Mouse (Mus musculus) MEL (cell line): Measurements from ENCODE around the gene Fars2. TPM values are rescaled to one million over a fixed set of nuclear protein-coding genes. Genes with fewer than 3 reads are reported as not detected.

Experiments used
- DNase-seq: peaks from one replicate; pipeline ENCODE4 v3.0.0; 2011; ENCODE audit warnings: low read depth, low spot score
- H3K27ac ChIP-seq: 2 replicates; pipeline ENCODE4 v1.5.1; 2012; ENCODE audit warnings: low read depth, mild to moderate bottlenecking, control low read depth, low read length, moderate library complexity; ENCODE audit not compliant: control insufficient read depth
- H3K27me3 ChIP-seq, 2 experiments: fragments of 150-350 bp in 1 of 2; sonication (generic) in 1 of 2; 2 replicates each; pipeline ENCODE4 v1.6.1; 2012; ENCODE audit warnings: low read length in 2 of 2, mild to moderate bottlenecking in 2 of 2, improper control_type of control experiment in 1 of 2, moderate library complexity in 1 of 2; ENCODE audit not compliant: insufficient read depth in 2 of 2, control insufficient read depth in 1 of 2
- H3K36me3 ChIP-seq, 2 experiments: 2 replicates each; pipeline ENCODE4 v1.6.1; 2012 to 2014; ENCODE audit warnings: low read length in 2 of 2, improper control_type of control experiment in 1 of 2, inconsistent platforms in 1 of 2, mild to moderate bottlenecking in 1 of 2; ENCODE audit not compliant: insufficient read depth in 2 of 2, control insufficient read depth in 1 of 2
- H3K4me1 ChIP-seq, 2 experiments: fragments of 150-350 bp in 1 of 2; sonication (generic) in 1 of 2; 2 replicates each; pipeline ENCODE4 v1.6.1; 2012; ENCODE audit warnings: low read length in 2 of 2, improper control_type of control experiment in 1 of 2, mild to moderate bottlenecking in 1 of 2; ENCODE audit not compliant: insufficient read depth in 2 of 2, control insufficient read depth in 1 of 2
- H3K4me3 ChIP-seq, 2 experiments: fragments of 150-350 bp in 1 of 2; sonication (generic) in 1 of 2; 2 replicates each; pipeline ENCODE4 v1.5.1; 2012; ENCODE audit warnings: low read depth in 2 of 2, low read length in 2 of 2, mild to moderate bottlenecking in 2 of 2, moderate library complexity in 2 of 2, control low read depth in 1 of 2, improper control_type of control experiment in 1 of 2; ENCODE audit not compliant: control insufficient read depth in 1 of 2, insufficient read depth in 1 of 2
- H3K79me2 ChIP-seq: 2 replicates; pipeline ENCODE4 v1.6.1; 2012; ENCODE audit warnings: mild to moderate bottlenecking, low read length, moderate library complexity; ENCODE audit not compliant: control insufficient read depth, poor library complexity, insufficient read depth
- H3K9ac ChIP-seq: 2 replicates; pipeline ENCODE4 v1.6.1; 2012; ENCODE audit warnings: low read depth, mild to moderate bottlenecking, control low read depth, low read length, moderate library complexity; ENCODE audit not compliant: control insufficient read depth, poor library complexity, severe bottlenecking
- H3K9me3 ChIP-seq: fragments of 150-350 bp; sonication (generic); replicated peaks from 2 replicates; pipeline ENCODE4 v1.6.1; 2012; ENCODE audit warnings: mild to moderate bottlenecking, low read length, improper control_type of control experiment, moderate library complexity; ENCODE audit not compliant: insufficient read depth
- CHD1 ChIP-seq: IDR thresholded peaks from 2 replicates; pipeline ENCODE4 v1.6.1; 2012; ENCODE audit warnings: low read depth, mild to moderate bottlenecking, inconsistent platforms, low read length, improper control_type of control experiment
- CHD2 ChIP-seq: IDR thresholded peaks from 2 replicates; pipeline ENCODE4 v1.6.1; 2011; ENCODE audit warnings: low read length, improper control_type of control experiment
- CTCF ChIP-seq, 3 experiments: IDR thresholded peaks in 2 of 3; conservative IDR thresholded peaks in 1 of 3; 2 replicates each; pipeline ENCODE4 v1.5.1; 2011 to 2012; ENCODE audit warnings: low read length in 3 of 3, low read depth in 2 of 3, mild to moderate bottlenecking in 2 of 3, improper control_type of control experiment in 1 of 3, inconsistent platforms in 1 of 3, mixed read lengths in 1 of 3, moderate library complexity in 1 of 3; ENCODE audit not compliant: control insufficient read depth in 1 of 3, insufficient read depth in 1 of 3, poor library complexity in 1 of 3, severe bottlenecking in 1 of 3
- ELF1 ChIP-seq: IDR thresholded peaks from 2 replicates; pipeline ENCODE4 v1.6.1; 2014; ENCODE audit warnings: low read depth, mild to moderate bottlenecking, inconsistent platforms, low read length, improper control_type of control experiment, moderate library complexity
- EP300 ChIP-seq, 2 experiments: IDR thresholded peaks; 2 replicates each; pipeline ENCODE4 v1.6.1; 2011; ENCODE audit warnings: improper control_type of control experiment in 2 of 2, low read length in 2 of 2, low read depth in 1 of 2, mild to moderate bottlenecking in 1 of 2
- GATA1 ChIP-seq: IDR thresholded peaks from 2 replicates; pipeline ENCODE4 v1.6.1; 2011; ENCODE audit warnings: low read depth, low read length, improper control_type of control experiment
- JUND ChIP-seq: IDR thresholded peaks from 2 replicates; pipeline ENCODE4 v1.6.1; 2011; ENCODE audit warnings: low read depth, mild to moderate bottlenecking, improper control_type of control experiment, low read length
- MAZ ChIP-seq: IDR thresholded peaks from 2 replicates; pipeline ENCODE4 v1.6.1; 2012; ENCODE audit warnings: low read depth, mild to moderate bottlenecking, inconsistent platforms, low read length, improper control_type of control experiment
- MYC ChIP-seq: IDR thresholded peaks from 2 replicates; pipeline ENCODE4 v1.6.1; 2011; ENCODE audit warnings: low read depth, mild to moderate bottlenecking, low read length, improper control_type of control experiment, moderate library complexity
- NELFE ChIP-seq: IDR thresholded peaks from 2 replicates; pipeline ENCODE4 v1.6.1; 2011; ENCODE audit warnings: low read depth, low read length, improper control_type of control experiment
- POLR2A ChIP-seq, 2 experiments: IDR thresholded peaks; 2 replicates each; pipeline ENCODE4 v1.6.1; 2011 to 2012; ENCODE audit warnings: low read length in 2 of 2, mild to moderate bottlenecking in 2 of 2, control low read depth in 1 of 2, improper control_type of control experiment in 1 of 2, low read depth in 1 of 2, moderate library complexity in 1 of 2; ENCODE audit not compliant: control insufficient read depth in 1 of 2, insufficient read depth in 1 of 2, poor library complexity in 1 of 2
- POLR2AphosphoS5 ChIP-seq: IDR thresholded peaks from 2 replicates; pipeline ENCODE4 v1.6.1; 2012; ENCODE audit warnings: low read depth, borderline replicate concordance, mild to moderate bottlenecking, inconsistent platforms, low read length, moderate library complexity, mixed read lengths
- RAD21 ChIP-seq: IDR thresholded peaks from 2 replicates; pipeline ENCODE4 v1.6.1; 2011; ENCODE audit warnings: mild to moderate bottlenecking, low read depth, low read length, improper control_type of control experiment
- SMC3 ChIP-seq: IDR thresholded peaks from 2 replicates; pipeline ENCODE4 v1.6.1; 2011; ENCODE audit warnings: low read depth, low read length, improper control_type of control experiment
- TAL1 ChIP-seq: IDR thresholded peaks from 2 replicates; pipeline ENCODE4 v1.6.1; 2012; ENCODE audit warnings: mild to moderate bottlenecking, inconsistent platforms, low read length, moderate library complexity, mixed read lengths
- TCF12 ChIP-seq: IDR thresholded peaks from 2 replicates; pipeline ENCODE4 v1.6.1; 2014; ENCODE audit warnings: low read depth, mild to moderate bottlenecking, inconsistent platforms, low read length, improper control_type of control experiment, moderate library complexity
- ZKSCAN1 ChIP-seq: IDR thresholded peaks from 2 replicates; pipeline ENCODE4 v1.6.1; 2012; ENCODE audit warnings: low read depth, mild to moderate bottlenecking, inconsistent platforms, low read length, improper control_type of control experiment, moderate library complexity
- ZMIZ1 ChIP-seq: IDR thresholded peaks from 2 replicates; pipeline ENCODE4 v1.6.1; 2012; ENCODE audit warnings: low read depth, mild to moderate bottlenecking, inconsistent platforms, low read length, improper control_type of control experiment, moderate library complexity
- polyA plus RNA-seq, 2 experiments: library from polyadenylated mRNA; stranded (reverse) in 1 of 2; unstranded in 1 of 2; fragments of >175 nt in 1 of 2; fragments of >200 nt in 1 of 2; gene quantifications; 2 replicates each; pipeline versions ENCODE4 v1.2.1 to v1.2.4; 2012; ENCODE audit warnings: low replicate concordance in 2 of 2, low read depth in 1 of 2; ENCODE audit not compliant: insufficient read length in 2 of 2, insufficient read depth in 1 of 2, missing spikeins in 1 of 2
- total RNA-seq: library from RNA; depleted of rRNA; stranded (reverse); fragments of 300-350 nt; gene quantifications from 2 replicates; pipeline ENCODE4 v1.2.3, GENCODE M21; 2012

The Fars2 gene
- total and polyA plus RNA-seq, 3 experiments = 32.6 to 39.2 TPM; not detected in 1

DNA sequence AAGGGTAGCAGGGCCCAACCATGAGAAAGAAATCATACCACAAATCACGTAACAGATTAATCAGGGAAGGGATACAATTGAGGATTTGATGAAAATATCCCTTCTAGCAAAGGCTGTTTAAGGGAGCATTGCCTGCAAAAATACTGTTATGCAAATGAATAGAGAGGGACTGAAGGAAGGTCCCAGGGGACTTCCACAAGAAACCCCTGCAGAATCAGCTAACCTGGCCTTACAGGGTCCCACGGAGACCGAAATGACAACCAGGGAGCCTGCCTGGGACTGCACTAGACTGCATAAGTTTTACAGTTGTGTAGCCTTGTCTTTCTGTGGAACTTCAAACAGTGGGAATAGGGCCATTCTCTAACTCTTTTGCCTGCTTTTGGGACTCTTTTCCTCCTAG lies 98.8 kb downstream of the Fars2 start:
- no peak for DNase-seq
- no peaks in the 10 kb centered on the region for H3K9me3 ChIP-seq
- no peak overlapping the region for H3K4me3 ChIP-seq
- H3K4me1 ChIP-seq = peaks cover 7 to 12% of the 10 kb centered on the region in 2 experiments
- H3K36me3 ChIP-seq = peaks cover 0 to 15% of the 10 kb centered on the region in 2 experiments; a peak in 2 of 4 replicates
- H3K79me2 ChIP-seq = no peaks in the 10 kb centered on the region
- no peak overlapping the region for H3K27ac ChIP-seq
- no peak overlapping the region for H3K9ac ChIP-seq
- TF ChIP-seq CTCF (IDR thresholded peaks at IDR 0.05 in 2 of 3, conservative IDR thresholded peaks at IDR 0.05 in 1 of 3; ENCODE audit: control insufficient read depth in 1 of 3, insufficient read depth in 1 of 3, low read depth in 2 of 3, low read length in 3 of 3, poor library complexity in 1 of 3, severe bottlenecking in 1 of 3) = no peak
- TF ChIP-seq, all 39 proteins: peak for 0
- no peaks in the 10 kb centered on the region for H3K27me3 ChIP-seq

GRCm38 (mm10) chr13:36218347-36218746 lies 101.1 kb downstream of the Fars2 start:
- DNase-seq = peak; percentile 65
- Histone ChIP-seq H3K79me2 (no peaks in the 10 kb centered on the region), H3K4me1 (peaks cover 7 to 10% of the 10 kb centered on the region in 2 experiments), H3K36me3 (peaks cover 0 to 12% of the 10 kb centered on the region in 2 experiments; a peak in 2 of 4 replicates), H3K27me3 (no peaks in the 10 kb centered on the region), H3K9ac (no peak overlapping the region), H3K27ac (no peak overlapping the region), H3K9me3 (no peaks in the 10 kb centered on the region), H3K4me3 (no peak overlapping the region)
- no peak for TF ChIP-seq SMC3
- TF ChIP-seq ZKSCAN1 = no peak
- no peak for TF ChIP-seq JUND
- peak; percentile 13 to 67; a peak in 3 of 4 replicates for TF ChIP-seq EP300 (IDR thresholded peaks at IDR 0.05; ENCODE audit: low read depth in 1 of 2, low read length in 2 of 2)
- 0 out of 2 replicates have a peak, but pooled peaks have one; percentile 18 for TF ChIP-seq TCF12
- TF ChIP-seq NELFE = no peak
- no peak for TF ChIP-seq ELF1
- TF ChIP-seq ZMIZ1 = no peak
- no peak for TF ChIP-seq CHD2
- no peak for TF ChIP-seq MAZ
- TF ChIP-seq POLR2AphosphoS5 = no peak
- TF ChIP-seq RAD21 = no peak
- TF ChIP-seq POLR2A (IDR thresholded peaks at IDR 0.05; ENCODE audit: control insufficient read depth in 1 of 2, insufficient read depth in 1 of 2, low read depth in 1 of 2, low read length in 2 of 2, poor library complexity in 1 of 2) = no peak
- no peak for TF ChIP-seq TAL1
- TF ChIP-seq GATA1 = 0 out of 2 replicates have a peak, but pooled peaks have one; percentile 17
- no peak for TF ChIP-seq MYC
- TF ChIP-seq CHD1 = no peak
